Mouse (Mus musculus): ENCODE measurements around the gene Aoc2. TPM values are rescaled to one million over a fixed set of nuclear protein-coding genes. Genes with fewer than 3 reads are reported as not detected.

Aoc2 gene
- polyA plus RNA-seq, 1 experiment from 2014 or later = 2.1 TPM

- 75% methylated on average over 10 of the region's 10 CpGs for WGBS
Observed at GRCm38 (mm10) chr11:101347083-101347775, 22.4 kb downstream of the Aoc2 start.

GRCm38 (mm10) chr11:101348774-101349173 is 23.9 kb downstream of the Aoc2 start:
- Histone ChIP-seq H3K4me1 (no peaks in the 10 kb centered on the region), H3K4me3 (no peak overlapping the region), H3K9me3 (no peaks in the 10 kb centered on the region), H3K4me2 (replicated peaks) (no peak overlapping the region), H3K27me3 (no peaks in the 10 kb centered on the region; the same call in 1 of the 2 replicates), H3K9ac (replicated peaks) (no peak overlapping the region), H3K27ac (replicated peaks) (no peak overlapping the region), H3K36me3 (no peaks in the 10 kb centered on the region)
- no peak for ATAC-seq (ENCODE audit: low FRiP score, low read depth)
- WGBS = 88% methylated on average over 7 of the region's 7 CpGs

More at GRCm38 (mm10) chr11:101347083-101347775, 22.4 kb downstream of the Aoc2 start:
- no peak for ATAC-seq (ENCODE audit: low FRiP score, low read depth)
- Histone ChIP-seq H3K9ac (replicated peaks) (no peak overlapping the region), H3K4me1 (no peaks in the 10 kb centered on the region), H3K36me3 (no peaks in the 10 kb centered on the region), H3K4me2 (replicated peaks) (no peak overlapping the region), H3K27ac (replicated peaks) (no peak overlapping the region), H3K27me3 (no peaks in the 10 kb centered on the region; the same call in 1 of the 2 replicates), H3K4me3 (no peak overlapping the region), H3K9me3 (no peaks in the 10 kb centered on the region)

- no peak for ATAC-seq (ENCODE audit: low FRiP score, low read depth)
- H3K4me1 ChIP-seq = no peaks in the 10 kb centered on the region
- H3K27ac ChIP-seq (replicated peaks) = no peak overlapping the region
- WGBS = 84% methylated on average over 3 of the region's 3 CpGs
- H3K27me3 ChIP-seq = no peaks in the 10 kb centered on the region; the same call in 1 of the 2 replicates
- H3K9me3 ChIP-seq = no peaks in the 10 kb centered on the region
- H3K36me3 ChIP-seq = no peaks in the 10 kb centered on the region
- no peak overlapping the region for H3K4me2 ChIP-seq (replicated peaks)
- H3K9ac ChIP-seq (replicated peaks) = no peak overlapping the region
- no peak overlapping the region for H3K4me3 ChIP-seq
Observed at GRCm38 (mm10) chr11:101349216-101349615, 24.4 kb downstream of the Aoc2 start.

GRCm38 (mm10) chr11:101351100-101351720 is 26.3 kb downstream of the Aoc2 start:
- WGBS = 54% methylated on average over 11 of the region's 11 CpGs
- no peak overlapping the region for H3K4me3 ChIP-seq
- no peak overlapping the region for H3K27ac ChIP-seq (replicated peaks)
- no peaks in the 10 kb centered on the region; the same call in 1 of the 2 replicates for H3K27me3 ChIP-seq
- no peaks in the 10 kb centered on the region for H3K4me1 ChIP-seq
- no peaks in the 10 kb centered on the region for H3K9me3 ChIP-seq
- H3K9ac ChIP-seq (replicated peaks) = no peak overlapping the region
- H3K36me3 ChIP-seq = no peaks in the 10 kb centered on the region
- no peak overlapping the region for H3K4me2 ChIP-seq (replicated peaks)
- ATAC-seq (ENCODE audit: low FRiP score, low read depth) = no peak

GRCm38 (mm10) chr11:101351721-101352111 is 26.9 kb downstream of the Aoc2 start:
- WGBS = 73% methylated on average over 3 of the region's 3 CpGs
- no peaks in the 10 kb centered on the region for H3K36me3 ChIP-seq
- H3K27me3 ChIP-seq = no peaks in the 10 kb centered on the region; the same call in 1 of the 2 replicates
- H3K9me3 ChIP-seq = no peaks in the 10 kb centered on the region
- H3K4me3 ChIP-seq = no peak overlapping the region
- H3K27ac ChIP-seq (replicated peaks) = no peak overlapping the region
- H3K4me1 ChIP-seq = no peaks in the 10 kb centered on the region
- ATAC-seq (ENCODE audit: low FRiP score, low read depth) = no peak
- no peak overlapping the region for H3K4me2 ChIP-seq (replicated peaks)
- no peak overlapping the region for H3K9ac ChIP-seq (replicated peaks)

GRCm38 (mm10) chr11:101353436-101353835 is 28.6 kb downstream of the Aoc2 start:
- H3K27me3 ChIP-seq = no peaks in the 10 kb centered on the region; the same call in 1 of the 2 replicates
- H3K9ac ChIP-seq (replicated peaks) = no peak overlapping the region
- no peak overlapping the region for H3K27ac ChIP-seq (replicated peaks)
- no peak for ATAC-seq (ENCODE audit: low FRiP score, low read depth)
- H3K4me2 ChIP-seq (replicated peaks) = no peak overlapping the region
- H3K4me3 ChIP-seq = no peak overlapping the region
- no peaks in the 10 kb centered on the region for H3K36me3 ChIP-seq
- no peaks in the 10 kb centered on the region for H3K4me1 ChIP-seq
- no peaks in the 10 kb centered on the region for H3K9me3 ChIP-seq
- 92% methylated on average over 12 of the region's 12 CpGs for WGBS

GRCm38 (mm10) chr11:101354438-101355010 is 29.7 kb downstream of the Aoc2 start:
- H3K27me3 ChIP-seq = no peaks in the 10 kb centered on the region; the same call in 1 of the 2 replicates
- no peak overlapping the region for H3K27ac ChIP-seq (replicated peaks)
- 82% methylated on average over 5 of the region's 5 CpGs for WGBS
- no peaks in the 10 kb centered on the region for H3K36me3 ChIP-seq
- no peak overlapping the region for H3K4me3 ChIP-seq
- no peaks in the 10 kb centered on the region for H3K4me1 ChIP-seq
- H3K4me2 ChIP-seq (replicated peaks) = no peak overlapping the region
- no peak for ATAC-seq (ENCODE audit: low FRiP score, low read depth)
- no peak overlapping the region for H3K9ac ChIP-seq (replicated peaks)
- H3K9me3 ChIP-seq = no peaks in the 10 kb centered on the region

- H3K9me3 ChIP-seq = no peaks in the 10 kb centered on the region
- H3K9ac ChIP-seq (replicated peaks) = no peak overlapping the region
- no peak overlapping the region for H3K4me3 ChIP-seq
- no peaks in the 10 kb centered on the region for H3K4me1 ChIP-seq
- ATAC-seq (ENCODE audit: low FRiP score, low read depth) = no peak
- H3K36me3 ChIP-seq = no peaks in the 10 kb centered on the region
- H3K4me2 ChIP-seq (replicated peaks) = no peak overlapping the region
- no peaks in the 10 kb centered on the region; the same call in 1 of the 2 replicates for H3K27me3 ChIP-seq
- H3K27ac ChIP-seq (replicated peaks) = no peak overlapping the region
- WGBS = 83% methylated on average over 2 of the region's 2 CpGs
Observed at GRCm38 (mm10) chr11:101355916-101356315, 31.1 kb downstream of the Aoc2 start.

GRCm38 (mm10) chr11:101357505-101358182 is 32.8 kb downstream of the Aoc2 start:
- Histone ChIP-seq H3K9ac (replicated peaks) (no peak overlapping the region), H3K27ac (replicated peaks) (no peak overlapping the region), H3K4me3 (no peak overlapping the region), H3K9me3 (no peaks in the 10 kb centered on the region), H3K36me3 (no peaks in the 10 kb centered on the region), H3K27me3 (no peaks in the 10 kb centered on the region), H3K4me2 (replicated peaks) (no peak overlapping the region), H3K4me1 (no peaks in the 10 kb centered on the region)
- ATAC-seq (ENCODE audit: low FRiP score, low read depth) = no peak
- 86% methylated on average over 3 of the region's 3 CpGs for whole genome bisulfite sequencing

GRCm38 (mm10) chr11:101359776-101360175 is 34.9 kb downstream of the Aoc2 start:
- no peaks in the 10 kb centered on the region for H3K4me1 ChIP-seq
- no peak overlapping the region for H3K27ac ChIP-seq (replicated peaks)
- WGBS = 77% methylated on average over 9 of the region's 9 CpGs
- no peaks in the 10 kb centered on the region for H3K27me3 ChIP-seq
- H3K9ac ChIP-seq (replicated peaks) = no peak overlapping the region
- H3K4me2 ChIP-seq (replicated peaks) = no peak overlapping the region
- no peak for ATAC-seq (ENCODE audit: low FRiP score, low read depth)
- no peaks in the 10 kb centered on the region for H3K36me3 ChIP-seq
- H3K9me3 ChIP-seq = no peaks in the 10 kb centered on the region
- no peak overlapping the region for H3K4me3 ChIP-seq

- Histone ChIP-seq H3K9me3 (no peaks in the 10 kb centered on the region), H3K4me3 (no peak overlapping the region), H3K4me2 (replicated peaks) (no peak overlapping the region), H3K4me1 (no peaks in the 10 kb centered on the region), H3K27me3 (no peaks in the 10 kb centered on the region), H3K36me3 (no peaks in the 10 kb centered on the region), H3K9ac (replicated peaks) (no peak overlapping the region), H3K27ac (replicated peaks) (no peak overlapping the region)
- no peak for ATAC-seq (ENCODE audit: low FRiP score, low read depth)
- WGBS = 69% methylated on average over 3 of the region's 3 CpGs
Observed at GRCm38 (mm10) chr11:101360651-101361113, 35.8 kb downstream of the Aoc2 start.

GRCm38 (mm10) chr11:101364531-101364931 is 39.7 kb downstream of the Aoc2 start:
- no peak overlapping the region for H3K27ac ChIP-seq (replicated peaks)
- ATAC-seq (ENCODE audit: low FRiP score, low read depth) = no peak
- no peak overlapping the region for H3K4me3 ChIP-seq
- no peaks in the 10 kb centered on the region for H3K27me3 ChIP-seq
- H3K9me3 ChIP-seq = no peaks in the 10 kb centered on the region
- no peak overlapping the region for H3K4me2 ChIP-seq (replicated peaks)
- no peaks in the 10 kb centered on the region for H3K4me1 ChIP-seq
- H3K9ac ChIP-seq (replicated peaks) = no peak overlapping the region
- H3K36me3 ChIP-seq = no peaks in the 10 kb centered on the region
- 89% methylated on average over 5 of the region's 5 CpGs for WGBS
